Mouse (Mus musculus): ENCODE results near the gene Kif14. TPM values are rescaled to one million over a fixed set of nuclear protein-coding genes. Genes with fewer than 3 reads are reported as not detected.

Gene Kif14
- polyA plus RNA-seq, 1 experiment: 0.50 TPM

DNA sequence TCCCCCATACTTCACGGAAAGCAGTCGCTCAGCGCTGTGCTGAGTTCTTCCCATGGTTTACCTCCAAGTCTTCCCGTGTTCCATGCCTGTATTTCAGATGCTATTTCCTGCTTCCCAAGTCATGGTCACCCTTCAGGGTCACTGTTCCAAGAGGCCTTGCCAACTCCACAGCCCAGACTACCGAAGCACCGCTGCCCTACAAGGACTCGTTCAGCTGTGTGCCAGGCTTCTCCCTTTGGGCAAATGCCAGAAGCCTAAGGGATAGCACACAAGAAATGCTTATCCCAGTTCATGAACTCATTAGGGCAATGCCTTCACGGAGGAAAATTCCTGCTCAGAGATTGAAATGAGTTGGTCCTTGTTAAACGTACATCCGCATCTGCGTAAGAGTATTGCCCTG is 47.0 kb downstream of the Kif14 start:
- WGBS: 93% methylated on average over 11 of the region's 11 CpGs
- TF ChIP-seq CTCF (IDR thresholded peaks at IDR 0.05; ENCODE audit: extremely low read depth, insufficient read depth, insufficient read length, insufficient replicate concordance) (no peak), POLR2A (IDR thresholded peaks at IDR 0.05; ENCODE audit: low read depth, low read length) (no peak)
- Histone ChIP-seq H3K27me3 (ENCODE audit: control insufficient read depth, insufficient read depth, low read length) (no peaks in the 10 kb centered on the region), H3K4me3 (ENCODE audit: extremely low read depth, insufficient read depth, insufficient read length) (no peak overlapping the region), H3K27ac (ENCODE audit: insufficient read depth, low read length) (no peak overlapping the region), H3K4me1 (ENCODE audit: control insufficient read depth, insufficient read depth, insufficient read length) (no peaks in the 10 kb centered on the region), H3K36me3 (ENCODE audit: control insufficient read depth, insufficient read depth, low read length) (no peaks in the 10 kb centered on the region)
- no peak for DNase-seq (ENCODE audit: low read depth in 1 of 2, low spot score in 2 of 2)

DNA sequence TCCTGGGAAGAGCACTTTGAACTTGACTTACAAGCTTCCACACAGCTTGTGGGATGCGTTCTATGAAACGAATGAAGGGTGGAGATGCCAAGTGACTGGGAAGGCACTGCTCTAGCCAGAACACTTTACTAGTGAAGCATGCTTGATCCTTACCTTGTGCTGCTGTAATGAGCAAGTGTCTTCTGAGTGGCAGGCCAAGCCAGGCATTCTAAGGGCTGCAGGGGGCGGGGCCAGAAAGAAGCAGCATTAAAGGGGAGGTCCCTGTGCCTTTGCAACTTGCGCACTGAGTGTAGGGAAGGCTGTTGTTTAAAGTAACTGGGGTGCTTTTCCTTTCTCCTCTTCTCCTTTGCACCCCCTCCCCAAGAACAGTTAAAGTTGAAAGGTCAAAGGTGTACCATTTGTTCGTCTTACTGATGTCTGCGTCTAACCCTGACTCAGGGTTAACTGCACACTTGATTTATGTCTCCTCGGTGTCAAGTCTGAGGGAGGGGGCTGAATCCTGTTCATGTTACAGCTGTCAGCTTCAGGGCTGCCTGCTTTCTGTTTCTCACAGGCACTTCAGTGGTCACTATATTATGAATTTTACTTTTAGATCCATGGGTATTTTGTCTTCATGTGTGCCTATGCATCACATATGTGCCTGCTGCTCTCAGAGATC is 52.7 kb downstream of the Kif14 start:
- H3K27ac ChIP-seq (ENCODE audit: insufficient read depth, low read length): no peak overlapping the region
- 91% methylated on average over 7 of the region's 7 CpGs for WGBS
- 0 out of 2 replicates have a peak, but pooled peaks cover 1% of the 10 kb centered on the region for H3K36me3 ChIP-seq (ENCODE audit: control insufficient read depth, insufficient read depth, low read length)
- H3K4me1 ChIP-seq (ENCODE audit: control insufficient read depth, insufficient read depth, insufficient read length): no peaks in the 10 kb centered on the region
- TF ChIP-seq CTCF (IDR thresholded peaks at IDR 0.05; ENCODE audit: extremely low read depth, insufficient read depth, insufficient read length, insufficient replicate concordance) (no peak), POLR2A (IDR thresholded peaks at IDR 0.05; ENCODE audit: low read depth, low read length) (no peak)
- no peak overlapping the region for H3K4me3 ChIP-seq (ENCODE audit: extremely low read depth, insufficient read depth, insufficient read length)
- no peak for DNase-seq (ENCODE audit: low read depth in 1 of 2, low spot score in 2 of 2)
- H3K27me3 ChIP-seq (ENCODE audit: control insufficient read depth, insufficient read depth, low read length): no peaks in the 10 kb centered on the region

DNA sequence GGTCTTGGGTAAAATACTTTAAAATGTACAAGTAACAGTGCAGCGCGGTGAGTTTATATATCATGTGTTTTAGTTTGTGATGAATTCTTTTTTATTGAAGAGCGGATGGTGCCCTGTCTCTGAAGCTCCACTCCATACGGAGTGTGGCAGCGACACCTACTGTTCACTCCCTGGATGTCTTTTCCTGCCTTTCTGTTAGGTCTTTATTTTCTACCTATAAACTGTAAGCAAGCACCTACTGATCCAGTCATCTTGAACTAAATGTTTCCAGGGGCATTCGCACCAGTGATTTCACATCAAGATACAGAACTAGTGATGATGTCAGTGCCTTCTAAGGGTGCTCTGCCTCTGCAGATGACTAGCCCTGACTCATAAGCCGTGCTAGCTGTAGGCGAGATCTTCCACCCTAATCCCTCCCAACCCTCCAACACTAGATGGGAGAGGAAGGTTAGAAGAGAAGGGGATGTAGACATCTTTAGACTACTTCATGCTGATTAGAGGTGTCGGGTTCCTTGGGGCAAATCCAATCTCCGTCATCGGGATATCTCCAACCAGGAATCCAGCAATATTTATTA is 55.3 kb downstream of the Kif14 start:
- peak; percentile 9; the same call in 1 of the 2 replicates for TF ChIP-seq CTCF (IDR thresholded peaks at IDR 0.05; ENCODE audit: extremely low read depth, insufficient read depth, insufficient read length, insufficient replicate concordance)
- no peak for TF ChIP-seq POLR2A (IDR thresholded peaks at IDR 0.05; ENCODE audit: low read depth, low read length)
- H3K36me3 ChIP-seq (ENCODE audit: control insufficient read depth, insufficient read depth, low read length): 0 out of 2 replicates have a peak, but pooled peaks cover 1% of the 10 kb centered on the region
- H3K27me3 ChIP-seq (ENCODE audit: control insufficient read depth, insufficient read depth, low read length): no peaks in the 10 kb centered on the region
- DNase-seq (ENCODE audit: low read depth in 1 of 2, low spot score in 2 of 2): no peak
- no peak overlapping the region for H3K4me3 ChIP-seq (ENCODE audit: extremely low read depth, insufficient read depth, insufficient read length)
- no peaks in the 10 kb centered on the region for H3K4me1 ChIP-seq (ENCODE audit: control insufficient read depth, insufficient read depth, insufficient read length)
- WGBS: 92% methylated on average over 11 of the region's 11 CpGs
- H3K27ac ChIP-seq (ENCODE audit: insufficient read depth, low read length): no peak overlapping the region

DNA sequence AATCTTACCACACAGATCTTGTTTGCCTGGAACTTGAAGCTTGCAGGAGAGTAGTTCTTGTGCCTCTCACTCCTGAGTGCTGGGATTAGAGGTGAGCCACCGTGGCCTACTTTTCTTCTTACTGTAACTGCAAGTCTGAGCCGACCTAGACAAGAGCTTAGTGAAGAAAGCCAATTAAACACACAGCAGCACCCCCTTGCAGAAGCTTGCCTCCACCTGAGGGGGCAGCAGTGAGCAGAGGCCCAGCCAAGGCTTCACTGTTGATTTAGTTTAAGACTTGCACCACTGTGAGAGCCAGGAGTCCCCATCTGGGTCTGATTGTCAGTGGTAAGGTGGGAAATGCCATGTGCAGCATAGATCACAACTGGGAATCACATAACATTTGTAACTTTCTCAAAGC is 58.8 kb downstream of the Kif14 start:
- 39% methylated on average over 2 of the region's 2 CpGs for WGBS
- no peaks in the 10 kb centered on the region for H3K27me3 ChIP-seq (ENCODE audit: control insufficient read depth, insufficient read depth, low read length)
- 0 out of 2 replicates have a peak, but pooled peaks cover 1% of the 10 kb centered on the region for H3K36me3 ChIP-seq (ENCODE audit: control insufficient read depth, insufficient read depth, low read length)
- peak; percentile 83; the same call in 1 of the 2 replicates for TF ChIP-seq CTCF (IDR thresholded peaks at IDR 0.05; ENCODE audit: extremely low read depth, insufficient read depth, insufficient read length, insufficient replicate concordance)
- TF ChIP-seq POLR2A (IDR thresholded peaks at IDR 0.05; ENCODE audit: low read depth, low read length): no peak
- H3K4me1 ChIP-seq (ENCODE audit: control insufficient read depth, insufficient read depth, insufficient read length): no peaks in the 10 kb centered on the region
- no peak overlapping the region for H3K27ac ChIP-seq (ENCODE audit: insufficient read depth, low read length)
- peak; percentile 14 to 58 for DNase-seq (ENCODE audit: low read depth in 1 of 2, low spot score in 2 of 2)
- no peak overlapping the region for H3K4me3 ChIP-seq (ENCODE audit: extremely low read depth, insufficient read depth, insufficient read length)

DNA sequence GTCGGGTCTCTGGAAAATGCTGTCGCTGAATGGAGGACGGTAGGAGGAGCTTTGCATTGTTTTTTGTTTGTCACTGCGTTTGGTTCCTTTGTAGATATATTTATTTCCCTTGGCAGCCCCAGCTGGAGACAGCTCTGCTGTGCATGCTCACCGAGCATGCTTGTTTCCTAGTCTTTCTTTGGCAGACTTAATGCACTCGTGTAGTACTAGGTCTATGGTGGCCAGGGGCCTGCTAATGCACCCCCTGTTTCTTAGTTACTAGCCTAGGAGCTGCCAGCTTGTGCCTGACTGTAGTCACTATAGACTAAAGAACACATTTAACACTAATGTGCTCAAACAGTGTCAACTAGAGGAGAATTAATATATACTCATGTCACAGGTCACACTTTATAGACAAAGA is 59.7 kb downstream of the Kif14 start:
- no peaks in the 10 kb centered on the region for H3K4me1 ChIP-seq (ENCODE audit: control insufficient read depth, insufficient read depth, insufficient read length)
- DNase-seq (ENCODE audit: low read depth in 1 of 2, low spot score in 2 of 2): no peak
- no peak for TF ChIP-seq CTCF (IDR thresholded peaks at IDR 0.05; ENCODE audit: extremely low read depth, insufficient read depth, insufficient read length, insufficient replicate concordance)
- no peak for TF ChIP-seq POLR2A (IDR thresholded peaks at IDR 0.05; ENCODE audit: low read depth, low read length)
- H3K27me3 ChIP-seq (ENCODE audit: control insufficient read depth, insufficient read depth, low read length): no peaks in the 10 kb centered on the region
- no peak overlapping the region for H3K27ac ChIP-seq (ENCODE audit: insufficient read depth, low read length)
- H3K4me3 ChIP-seq (ENCODE audit: extremely low read depth, insufficient read depth, insufficient read length): no peak overlapping the region
- 98% methylated on average over 6 of the region's 6 CpGs for WGBS
- H3K36me3 ChIP-seq (ENCODE audit: control insufficient read depth, insufficient read depth, low read length): 0 out of 2 replicates have a peak, but pooled peaks cover 1% of the 10 kb centered on the region

DNA sequence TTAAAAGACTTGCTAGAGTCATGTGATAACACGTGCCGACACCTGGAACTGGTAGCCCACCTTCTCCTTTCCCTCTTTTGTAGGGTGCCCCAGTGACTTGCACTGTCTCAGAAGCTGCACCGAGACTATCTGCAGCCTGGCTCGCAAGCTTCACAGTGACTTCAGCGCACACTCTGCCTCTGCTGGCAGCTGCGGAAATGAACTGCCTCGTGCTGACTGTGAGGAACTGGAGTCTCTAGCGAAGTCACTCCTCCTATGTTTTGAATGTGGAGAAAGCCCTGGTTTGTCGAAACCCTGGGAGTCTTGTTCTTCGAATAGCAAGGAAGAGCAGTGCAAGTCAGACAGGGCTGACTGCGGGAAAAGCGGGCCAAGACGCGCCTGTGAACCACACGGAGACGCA is 61.0 kb downstream of the Kif14 start:
- WGBS: 95% methylated on average over 16 of the region's 16 CpGs
- H3K27me3 ChIP-seq (ENCODE audit: control insufficient read depth, insufficient read depth, low read length): no peaks in the 10 kb centered on the region
- no peak for TF ChIP-seq POLR2A (IDR thresholded peaks at IDR 0.05; ENCODE audit: low read depth, low read length)
- no peak for TF ChIP-seq CTCF (IDR thresholded peaks at IDR 0.05; ENCODE audit: extremely low read depth, insufficient read depth, insufficient read length, insufficient replicate concordance)
- no peak overlapping the region for H3K4me3 ChIP-seq (ENCODE audit: extremely low read depth, insufficient read depth, insufficient read length)
- no peaks in the 10 kb centered on the region for H3K4me1 ChIP-seq (ENCODE audit: control insufficient read depth, insufficient read depth, insufficient read length)
- H3K27ac ChIP-seq (ENCODE audit: insufficient read depth, low read length): no peak overlapping the region
- no peak for DNase-seq (ENCODE audit: low read depth in 1 of 2, low spot score in 2 of 2)
- H3K36me3 ChIP-seq (ENCODE audit: control insufficient read depth, insufficient read depth, low read length): no peaks in the 10 kb centered on the region

DNA sequence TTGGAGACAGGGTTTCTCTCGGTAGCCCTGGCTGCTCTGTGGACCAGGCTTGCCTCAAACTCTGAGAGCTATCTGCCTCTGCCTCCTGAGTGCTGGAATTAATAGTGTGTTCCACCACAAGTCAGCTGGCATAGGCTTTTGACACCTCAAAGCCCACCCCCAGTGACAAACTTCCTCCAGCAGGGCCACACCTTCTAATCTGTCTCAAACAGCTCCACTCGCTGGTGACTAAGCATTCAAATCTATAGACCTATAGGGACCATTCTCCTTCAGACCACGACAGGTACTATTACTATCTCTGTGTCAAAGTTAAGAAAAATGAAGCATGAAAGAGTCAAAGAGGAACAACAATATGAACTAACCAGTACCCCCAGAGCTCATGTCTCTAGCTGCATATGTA is 66.4 kb downstream of the Kif14 start:
- no peaks in the 10 kb centered on the region for H3K36me3 ChIP-seq (ENCODE audit: control insufficient read depth, insufficient read depth, low read length)
- H3K27me3 ChIP-seq (ENCODE audit: control insufficient read depth, insufficient read depth, low read length): no peaks in the 10 kb centered on the region
- WGBS: 78% methylated on average over 3 of the region's 3 CpGs
- H3K4me1 ChIP-seq (ENCODE audit: control insufficient read depth, insufficient read depth, insufficient read length): no peaks in the 10 kb centered on the region
- H3K27ac ChIP-seq (ENCODE audit: insufficient read depth, low read length): no peak overlapping the region
- no peak for DNase-seq (ENCODE audit: low read depth in 1 of 2, low spot score in 2 of 2)
- no peak overlapping the region for H3K4me3 ChIP-seq (ENCODE audit: extremely low read depth, insufficient read depth, insufficient read length)
- TF ChIP-seq CTCF (IDR thresholded peaks at IDR 0.05; ENCODE audit: extremely low read depth, insufficient read depth, insufficient read length, insufficient replicate concordance) (no peak), POLR2A (IDR thresholded peaks at IDR 0.05; ENCODE audit: low read depth, low read length) (no peak)

All from spleen, adult 2 months (tissue).